Mouse (Mus musculus) testis, adult 2 months (tissue): ENCODE data around the gene Vash2. TPM values are rescaled to one million over a fixed set of nuclear protein-coding genes. Genes with fewer than 3 reads are reported as not detected.

Experiments used
- H3K27ac ChIP-seq: fragments of 200-500 bp; 2 replicates; pipeline ENCODE4 v1.5.1; 2012; ENCODE audit warnings: low read depth, low read length; ENCODE audit not compliant: control insufficient read depth, insufficient read depth
- H3K27me3 ChIP-seq: fragments of 200-500 bp; 2 replicates; pipeline ENCODE4 v1.6.1; 2012; ENCODE audit warnings: mild to moderate bottlenecking, low read length, moderate library complexity; ENCODE audit not compliant: control insufficient read depth, insufficient read depth
- H3K36me3 ChIP-seq: fragments of 200-500 bp; 2 replicates; pipeline ENCODE4 v1.6.1; 2012; ENCODE audit warnings: mild to moderate bottlenecking, low read length; ENCODE audit not compliant: control insufficient read depth, insufficient read depth
- H3K4me1 ChIP-seq: fragments of 200-500 bp; 2 replicates; pipeline ENCODE4 v1.6.1; 2012; ENCODE audit warnings: low read length; ENCODE audit not compliant: control insufficient read depth, insufficient read depth
- H3K4me3 ChIP-seq: fragments of 200-500 bp; 2 replicates; pipeline ENCODE4 v1.5.1; 2012; ENCODE audit warnings: low read depth, mild to moderate bottlenecking, low read length, moderate library complexity, mixed read lengths; ENCODE audit not compliant: control insufficient read depth
- CTCF ChIP-seq: fragments of 200-500 bp; IDR thresholded peaks from 2 replicates; pipeline ENCODE4 v1.5.1; 2012; ENCODE audit warnings: low read depth, mild to moderate bottlenecking, inconsistent platforms, low read length, moderate library complexity; ENCODE audit not compliant: control insufficient read depth, insufficient read depth, insufficient replicate concordance
- POLR2A ChIP-seq: fragments of 200-500 bp; IDR thresholded peaks from 2 replicates; pipeline ENCODE4 v1.6.1; 2012; ENCODE audit warnings: low read depth, mild to moderate bottlenecking, inconsistent platforms, low read length, moderate library complexity; ENCODE audit not compliant: control insufficient read depth
- polyA plus RNA-seq: library from polyadenylated mRNA; depleted of rRNA; stranded (reverse); fragments of >200 nt; gene quantifications from 2 replicates; pipeline ENCODE4 v1.2.3, GENCODE M21; 2012; rRNA removed

Gene Vash2
- polyA plus RNA-seq, 1 experiment, result 53.8 TPM

- no peaks in the 10 kb centered on the region for H3K4me1 ChIP-seq
- no peak overlapping the region for H3K4me3 ChIP-seq
- no peaks in the 10 kb centered on the region for H3K27me3 ChIP-seq
- no peak for TF ChIP-seq POLR2A
- no peak for TF ChIP-seq CTCF
- no peak overlapping the region for H3K27ac ChIP-seq
- H3K36me3 ChIP-seq, result no peaks in the 10 kb centered on the region
These were observed 80.9 kb downstream of the Vash2 start for GRCm38 (mm10) chr1:190898186-190898585.

Other genes starting within 250 kb of the Vash2 start
- 3.0 and 4.7 TPM in 2 replicates for gene Rps6kc1, start 67.5 kb downstream of the Vash2 start, polyA plus RNA-seq
- 18.3 and 18.6 TPM in 2 replicates for gene Angel2, start 54.2 kb downstream of the Vash2 start, polyA plus RNA-seq
- 4.1 and 4.2 TPM in 2 replicates for gene Flvcr1, start 46.9 kb upstream of the Vash2 start, polyA plus RNA-seq
- 136 and 182 TPM in 2 replicates for gene Spata45, start 57.3 kb upstream of the Vash2 start, polyA plus RNA-seq
- gene Tatdn3, start 83.6 kb upstream of the Vash2 start, polyA plus RNA-seq, result 14.3 and 14.7 TPM in 2 replicates
- gene Nsl1, start 83.7 kb upstream of the Vash2 start, polyA plus RNA-seq, result 2.6 TPM in 2 replicates
- 0.68 and 1.00 TPM in 2 replicates for gene Batf3, start 118.6 kb upstream of the Vash2 start, polyA plus RNA-seq
- 80.7 and 82.4 TPM in 2 replicates for gene Fam71a, start 185.5 kb upstream of the Vash2 start, polyA plus RNA-seq
- 0.16 TPM in 1 of 2 replicates, not detected in the other for gene Atf3, start 238.7 kb upstream of the Vash2 start, polyA plus RNA-seq